Mouse (Mus musculus): Measurements from ENCODE around the gene U2af1.

DNA sequence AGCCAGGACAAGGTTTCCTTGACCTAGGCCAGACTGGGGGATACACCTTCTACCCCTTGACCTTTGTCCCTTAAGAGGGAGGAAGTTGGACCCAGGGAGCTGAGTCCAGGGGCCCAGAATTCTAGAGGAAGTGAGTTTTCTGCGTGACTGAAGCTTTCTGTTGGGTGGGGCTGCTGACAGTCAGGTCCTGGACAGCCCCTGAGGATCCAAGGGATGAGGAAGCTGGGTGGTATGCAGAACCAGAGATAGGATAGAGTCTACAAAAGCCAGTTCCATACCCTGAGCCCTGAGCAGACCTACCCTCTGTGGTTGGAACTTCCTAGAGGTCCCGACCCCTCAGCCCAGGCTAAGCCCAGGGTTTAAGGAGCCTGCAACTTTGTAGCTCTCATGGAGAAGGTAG lies 21.8 kb upstream of the U2af1 start:
- no peak for TF ChIP-seq CTCF (IDR thresholded peaks at IDR 0.05; ENCODE audit: extremely low read depth, insufficient read length, insufficient replicate concordance, low read depth, low read length)
- TF ChIP-seq POLR2A (IDR thresholded peaks at IDR 0.05; ENCODE audit: low read depth, low read length), result no peak

All from small intestine, adult 2 months (tissue).